Mouse (Mus musculus): ENCODE data around the gene Gna13. TPM values are rescaled to one million over a fixed set of nuclear protein-coding genes. Genes with fewer than 3 reads are reported as not detected.

Gene Gna13
- total and polyA plus RNA-seq, 3 experiments, result 32.2 to 57.6 (median 39.3) TPM

DNA sequence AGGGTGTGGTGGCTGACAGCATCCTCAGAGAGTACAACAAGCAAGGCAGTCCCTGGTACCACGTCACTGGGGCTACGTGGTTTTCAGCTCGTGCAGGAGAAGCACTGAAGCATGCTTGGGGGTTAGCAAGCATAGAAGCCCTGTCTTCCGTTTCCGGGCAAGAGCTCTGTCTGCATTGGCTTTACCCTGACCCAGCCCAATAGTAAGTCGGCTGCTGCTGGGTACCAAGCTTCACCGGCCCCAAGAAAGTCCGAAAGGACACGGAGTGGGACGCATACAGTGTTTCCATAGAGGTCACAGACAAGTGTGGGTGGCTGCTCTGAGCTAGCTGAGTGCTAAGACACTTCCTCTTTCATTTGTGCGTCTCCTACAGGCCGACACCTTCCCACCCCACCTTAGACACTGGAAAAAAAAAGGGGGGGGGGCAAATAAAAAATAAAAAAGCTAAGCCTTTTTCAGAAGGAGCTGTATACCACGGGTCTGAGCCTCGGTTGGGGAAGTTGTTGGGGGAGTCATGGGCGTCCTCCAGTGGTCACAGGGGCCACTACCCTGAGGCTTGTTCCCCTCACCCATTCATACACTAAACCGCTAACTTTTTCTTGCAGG lies 57.4 kb downstream of the Gna13 start (continued):
- TF ChIP-seq KAT2A (IDR thresholded peaks at IDR 0.05; ENCODE audit: insufficient replicate concordance, low read length) (no peak), IRF4 (IDR thresholded peaks at IDR 0.05; ENCODE audit: low read depth, low read length) (peak; percentile 61), EP300 (IDR thresholded peaks at IDR 0.05; ENCODE audit: low read length) (peak; percentile 63), HCFC1 (IDR thresholded peaks at IDR 0.05; ENCODE audit: low read depth, low read length) (peak; percentile 65), MAX (IDR thresholded peaks at IDR 0.05; ENCODE audit: low read length) (peak; percentile 89), RAD21 (IDR thresholded peaks at IDR 0.05; ENCODE audit: low read depth, low read length) (peak; percentile 60), POLR2A (IDR thresholded peaks at IDR 0.05; ENCODE audit: low read depth, low read length) (peak; percentile 71), JUND (conservative IDR thresholded peaks at IDR 0.05; ENCODE audit: low read depth, low read length) (no peak), NRF1 (IDR thresholded peaks at IDR 0.05; ENCODE audit: low read depth, low read length) (no peak), SMC3 (IDR thresholded peaks at IDR 0.05; ENCODE audit: low read depth, low read length) (peak; percentile 66), CTCF (conservative IDR thresholded peaks at IDR 0.05 in 1 of 2, IDR thresholded peaks at IDR 0.05 in 1 of 2; ENCODE audit: low read depth in 2 of 2, low read length in 2 of 2) (peak in 1 of 2 experiments; percentile 72; a peak in 2 of 4 replicates), TBP (conservative IDR thresholded peaks at IDR 0.05; ENCODE audit: low read depth, low read length) (peak; percentile 56; the same call in 1 of the 2 replicates)

DNA sequence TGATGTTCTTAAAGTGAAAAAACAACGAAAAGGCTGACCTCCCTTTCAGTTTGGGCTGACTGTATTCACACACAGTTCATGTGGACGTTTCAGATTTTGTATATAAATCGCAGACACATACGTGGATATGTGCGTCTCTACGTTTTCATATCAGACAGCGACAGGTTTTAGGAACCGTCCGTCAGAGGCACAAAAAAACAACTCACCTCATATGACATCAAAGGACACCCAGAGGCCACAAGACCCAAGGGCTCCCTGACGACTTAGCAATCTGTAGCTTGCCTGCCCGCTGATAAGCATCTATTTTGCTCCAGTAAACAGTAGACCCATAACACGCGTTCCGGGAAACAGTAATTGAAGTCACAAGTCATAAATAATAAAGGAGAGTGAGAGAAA lies 57.9 kb downstream of the Gna13 start:
- in situ Hi-C loops (cut with MboI; ENCODE audit: low pct_ligation_motif_present, low pct_unique_long_range_greater_than_20kb, low sequenced_read_pairs) (no loop called here), dilution Hi-C loops (cut with MboI; ENCODE audit: extremely low pct_ligation_motif_present, extremely low pct_unique_long_range_greater_than_20kb, low sequenced_read_pairs) (no loop called here)
- Histone ChIP-seq H3K4me1 (ENCODE audit: control insufficient read depth in 1 of 2, insufficient read depth in 2 of 2) (peaks cover 17 to 54% of the 10 kb centered on the region in 2 experiments), H3K9ac (ENCODE audit: insufficient read depth, low read depth) (peak overlapping the region; percentile 24; the same call in 1 of the 2 replicates), H3K4me2 (ENCODE audit: insufficient read depth, low read depth, poor library complexity, severe bottlenecking) (peak overlapping the region; percentile 67), H3K79me2 (replicated peaks; ENCODE audit: control insufficient read depth, extremely low read depth, insufficient read depth, poor library complexity, severe bottlenecking) (no peaks in the 10 kb centered on the region), H3K36me3 (replicated peaks in 1 of 2; ENCODE audit: control insufficient read depth in 1 of 2, insufficient read depth in 1 of 2, low read length in 1 of 2) (no peaks in the 10 kb centered on the region), H3K27me3 (replicated peaks) (no peaks in the 10 kb centered on the region), H3K27ac (ENCODE audit: insufficient read depth, low read depth) (peak overlapping the region; percentile 0; the same call in 1 of the 2 replicates), H3K4me3 (replicated peaks in 1 of 3; ENCODE audit: low read depth in 2 of 3, low read length in 2 of 3, poor library complexity in 1 of 3) (peak overlapping the region; percentile 9 to 48 (median 29)), H3K9me3 (replicated peaks; ENCODE audit: low read length) (peaks cover 9% of the 10 kb centered on the region)
- TF ChIP-seq ZKSCAN1 (IDR thresholded peaks at IDR 0.05; ENCODE audit: borderline replicate concordance, low read depth, low read length), result no peak
- 0 out of 2 replicates have a peak, but pooled peaks have one; percentile 1 for TF ChIP-seq ZNF384 (IDR thresholded peaks at IDR 0.05; ENCODE audit: low read depth, low read length)
- peak; percentile 9 for TF ChIP-seq MEF2A (IDR thresholded peaks at IDR 0.05; ENCODE audit: borderline replicate concordance, low read depth, low read length)
- TF ChIP-seq SIN3A (IDR thresholded peaks at IDR 0.05; ENCODE audit: low read length), result no peak
- no peak for TF ChIP-seq TCF12 (IDR thresholded peaks at IDR 0.05; ENCODE audit: low read depth, low read length)
- TF ChIP-seq IRF4 (IDR thresholded peaks at IDR 0.05; ENCODE audit: low read depth, low read length), result 0 out of 2 replicates have a peak, but pooled peaks have one; percentile 11
- DNase-seq (ENCODE audit: extremely low read depth), result peak; percentile 44

DNA sequence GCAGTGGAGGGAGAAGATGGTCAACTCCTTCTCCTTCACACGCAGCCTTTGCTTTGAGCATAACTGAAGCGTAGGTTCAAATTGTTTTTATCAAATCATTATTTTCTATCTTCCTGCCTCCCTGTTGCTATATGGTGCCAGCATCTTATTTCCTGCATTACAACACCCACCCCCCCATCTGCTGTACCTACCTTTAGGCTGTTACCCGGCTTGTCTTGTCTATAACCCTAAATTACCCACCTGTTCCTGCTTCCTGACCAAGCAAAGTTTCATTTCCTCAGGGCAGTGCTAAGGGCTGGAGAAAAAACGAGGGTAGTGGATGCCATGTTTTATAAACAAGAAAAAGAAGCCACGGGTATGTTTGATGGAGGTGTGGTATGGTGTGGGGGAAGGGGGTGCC lies 58.6 kb downstream of the Gna13 start:
- dilution Hi-C loops (cut with MboI; ENCODE audit: extremely low pct_ligation_motif_present, extremely low pct_unique_long_range_greater_than_20kb, low sequenced_read_pairs) (no loop called here), in situ Hi-C loops (cut with MboI; ENCODE audit: low pct_ligation_motif_present, low pct_unique_long_range_greater_than_20kb, low sequenced_read_pairs) (no loop called here)
- Histone ChIP-seq H3K27me3 (replicated peaks) (no peaks in the 10 kb centered on the region), H3K4me2 (ENCODE audit: insufficient read depth, low read depth, poor library complexity, severe bottlenecking) (no peak overlapping the region), H3K9me3 (replicated peaks; ENCODE audit: low read length) (peaks cover 9% of the 10 kb centered on the region), H3K36me3 (replicated peaks in 1 of 2; ENCODE audit: control insufficient read depth in 1 of 2, insufficient read depth in 1 of 2, low read length in 1 of 2) (no peaks in the 10 kb centered on the region), H3K27ac (ENCODE audit: insufficient read depth, low read depth) (no peak overlapping the region), H3K79me2 (replicated peaks; ENCODE audit: control insufficient read depth, extremely low read depth, insufficient read depth, poor library complexity, severe bottlenecking) (no peaks in the 10 kb centered on the region), H3K4me3 (replicated peaks in 1 of 3; ENCODE audit: low read depth in 2 of 3, low read length in 2 of 3, poor library complexity in 1 of 3) (no peak overlapping the region), H3K9ac (ENCODE audit: insufficient read depth, low read depth) (no peak overlapping the region), H3K4me1 (ENCODE audit: control insufficient read depth in 1 of 2, insufficient read depth in 2 of 2) (peaks cover 17 to 54% of the 10 kb centered on the region in 2 experiments)
- no peak for DNase-seq (ENCODE audit: extremely low read depth)
- TF ChIP-seq MAFK (IDR thresholded peaks at IDR 0.05; ENCODE audit: insufficient replicate concordance, low read length), result no peak
- 0 out of 2 replicates have a peak, but pooled peaks have one; percentile 32 for TF ChIP-seq ZNF384 (IDR thresholded peaks at IDR 0.05; ENCODE audit: low read depth, low read length)
- no peak for TF ChIP-seq MAX (IDR thresholded peaks at IDR 0.05; ENCODE audit: low read length)
- TF ChIP-seq POLR2A (IDR thresholded peaks at IDR 0.05; ENCODE audit: low read depth, low read length), result no peak
- peak; percentile 55 for TF ChIP-seq IRF4 (IDR thresholded peaks at IDR 0.05; ENCODE audit: low read depth, low read length)
- peak; percentile 52 for TF ChIP-seq BHLHE40 (IDR thresholded peaks at IDR 0.05; ENCODE audit: low read depth, low read length)
- TF ChIP-seq CTCF (conservative IDR thresholded peaks at IDR 0.05 in 1 of 2, IDR thresholded peaks at IDR 0.05 in 1 of 2; ENCODE audit: low read depth in 2 of 2, low read length in 2 of 2), result no peak
- TF ChIP-seq ETS1 (conservative IDR thresholded peaks at IDR 0.05; ENCODE audit: low read depth, low read length), result peak; percentile 28; the same call in 1 of the 2 replicates

All from CH12.LX (cell line).